Comparison of ENCODE assay signal across 8 mouse cellular contexts in the genomic region with DNA sequence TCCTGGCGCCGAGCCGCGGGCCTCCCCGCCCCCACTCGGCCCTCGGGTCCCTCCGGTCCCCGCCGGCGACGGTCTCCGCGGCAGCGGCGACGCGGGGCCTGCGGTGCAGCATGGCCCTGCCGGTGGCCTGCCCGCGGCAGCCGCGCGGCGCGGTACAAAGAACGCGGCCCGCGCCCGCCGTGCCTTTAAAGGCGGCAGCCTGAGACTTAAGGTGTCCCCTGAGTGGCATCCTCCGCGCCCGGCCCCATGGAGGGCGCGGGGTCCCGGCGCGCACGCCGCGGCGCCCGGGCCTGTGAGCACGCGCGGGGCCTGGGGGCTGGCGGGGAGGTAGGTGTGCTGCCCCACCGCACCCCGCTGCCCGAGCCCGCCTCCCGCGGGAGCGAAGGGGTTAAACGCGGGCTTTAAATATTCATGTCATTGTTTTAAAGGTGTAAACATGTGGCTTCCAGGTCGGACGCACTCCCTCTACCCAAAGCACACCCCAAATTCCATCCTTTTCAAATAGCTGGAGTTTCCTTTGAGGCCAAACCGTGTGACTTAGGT. TPM values are rescaled to one million over a fixed set of nuclear protein-coding genes. Genes with fewer than 3 reads are reported as not detected.
DNase-seq lines count a peak whose midpoint lies in the region; ATAC-seq and TF ChIP-seq lines count a peak whose summit lies in the region.

No protein-coding gene starts in this region.

- no peaks in the 10 kb centered on the region for H3K27me3 ChIP-seq in embryonic facial prominence, embryonic 11.5 days (ENCODE audit: control insufficient read depth, insufficient read depth, low read length)
- H3K27me3 ChIP-seq in liver, embryonic 14.5 days (ENCODE audit: control insufficient read depth, insufficient read depth, low read length), result peaks cover 5% of the 10 kb centered on the region

- no peak for TF ChIP-seq EP300 in liver, embryonic 14.5 days (IDR thresholded peaks at IDR 0.05; ENCODE audit: low read depth)

- peak; percentile 30 for ATAC-seq in activated CD4-positive, CD25-positive, alpha-beta regulatory T cell, adult 4 months
- peak; percentile 78 for ATAC-seq in embryonic facial prominence, embryonic 11.5 days (replicated peaks; ENCODE audit: insufficient number of reproducible peaks, low FRiP score, low TSS enrichment, low read depth)
- peak; percentile 61 for ATAC-seq in liver, embryonic 14.5 days (ENCODE audit: insufficient read depth)

- H3K4me2 ChIP-seq in embryonic facial prominence, embryonic 11.5 days (ENCODE audit: low read depth, low read length), result peak overlapping the region; percentile 69
- peak overlapping the region; percentile 91 for H3K4me2 ChIP-seq in liver, embryonic 14.5 days (ENCODE audit: low read depth)

- peaks cover 4% of the 10 kb centered on the region; the same call in 1 of the 2 replicates for H3K4me1 ChIP-seq in embryonic facial prominence, embryonic 11.5 days (ENCODE audit: control insufficient read depth, insufficient read depth, low read length)
- peaks cover 6 to 17% of the 10 kb centered on the region in 2 experiments for H3K4me1 ChIP-seq in liver, embryonic 14.5 days (replicated peaks; ENCODE audit: control insufficient read depth in 2 of 2, insufficient read depth in 2 of 2, low read length in 1 of 2)

- H3K36me3 ChIP-seq in embryonic facial prominence, embryonic 11.5 days (replicated peaks; ENCODE audit: control insufficient read depth, insufficient read depth, low read depth, low read length), result peaks cover 5% of the 10 kb centered on the region
- peaks cover 23% of the 10 kb centered on the region for H3K36me3 ChIP-seq in liver, embryonic 14.5 days (replicated peaks; ENCODE audit: control insufficient read depth, insufficient read depth, low read depth)

- under 1% methylated on average over 46 of the region's 63 CpGs for WGBS in embryonic facial prominence, embryonic 11.5 days
- WGBS in liver, embryonic 14.5 days (ENCODE audit: insufficient replicate concordance), result under 1% methylated on average over 63 of the region's 63 CpGs

- DNase-seq in CD4-positive helper T cell, adult 2 months (ENCODE audit: low read depth, low spot score), result peak; percentile 66
- peak; percentile 79 for DNase-seq in embryonic facial prominence, embryonic 11.5 days (ENCODE audit: low spot score)
- DNase-seq in heart, adult 8-10 months (ENCODE audit: low spot score), result peak; percentile 48
- peak; percentile 75 for DNase-seq in kidney, adult 9 months
- DNase-seq in liver, embryonic 14.5 days (ENCODE audit: low read depth in 3 of 3, low spot score in 3 of 3), result peak; percentile 17 to 33 (median 26)
- DNase-seq in neural tube, embryonic 10.5 days (ENCODE audit: extremely low spot score, low spot score), result peak; percentile 80
- peak; percentile 55 for DNase-seq in thymus, postnatal 0 days (ENCODE audit: low spot score)

- H3K27ac ChIP-seq in embryonic facial prominence, embryonic 11.5 days (replicated peaks; ENCODE audit: low read depth, low read length), result peak overlapping the region; percentile 100
- peak overlapping the region; percentile 74 for H3K27ac ChIP-seq in liver, embryonic 14.5 days

- H3K4me3 ChIP-seq in embryonic facial prominence, embryonic 11.5 days (ENCODE audit: low read depth, low read length), result peak overlapping the region; percentile 67
- H3K4me3 ChIP-seq in liver, embryonic 14.5 days (ENCODE audit: insufficient read depth in 1 of 2, low read depth in 2 of 2, low read length in 2 of 2), result peak overlapping the region; percentile 89 to 94

- peak overlapping the region; percentile 98 for H3K9ac ChIP-seq in embryonic facial prominence, embryonic 11.5 days (replicated peaks; ENCODE audit: low read length)
- peak overlapping the region; percentile 96 for H3K9ac ChIP-seq in liver, embryonic 14.5 days (replicated peaks)

- H3K9me3 ChIP-seq in embryonic facial prominence, embryonic 11.5 days (replicated peaks; ENCODE audit: control insufficient read depth, low read length), result no peaks in the 10 kb centered on the region
- no peaks in the 10 kb centered on the region for H3K9me3 ChIP-seq in liver, embryonic 14.5 days (ENCODE audit: control insufficient read depth, low read length)

- TF ChIP-seq CTCF in liver, embryonic 14.5 days (IDR thresholded peaks at IDR 0.05; ENCODE audit: low read depth), result no peak

RNA-seq across cellular contexts. Expression of a gene that starts 1.0 kb away (rescaled TPM):
- polyA plus RNA-seq in activated CD4-positive, CD25-positive, alpha-beta regulatory T cell, adult 4 months (2017; shearing (Covaris generic)), result 10 to 100 TPM; 29.3 to 29.8 TPM
- polyA plus RNA-seq in embryonic facial prominence, embryonic 11.5 days (2014; fragmentation: Nextera tagmentation; extraction: Ambion mirVana), result 148 and 156 TPM in 2 replicates
- total RNA-seq in heart, adult 8-10 months (2022), result 10 to 100 TPM; 10.1 to 15.0 (median 12.0) TPM
- 12.7 and 16.8 TPM in 2 replicates for polyA plus RNA-seq in liver, embryonic 14.5 days (2012; rRNA removed)
- polyA plus RNA-seq in liver, embryonic 14.5 days (2014; fragmentation: Nextera tagmentation; extraction: Ambion mirVana), result 29.9 and 32.2 TPM in 2 replicates
- 56.7 and 57.1 TPM in 2 replicates for polyA plus RNA-seq in thymus, postnatal 0 days (2015; fragmentation: Nextera tagmentation; extraction: Ambion mirVana)

RNA-seq across cellular contexts. Expression of a gene that starts 36.5 kb away (rescaled TPM):
- polyA plus RNA-seq in activated CD4-positive, CD25-positive, alpha-beta regulatory T cell, adult 4 months (2017; shearing (Covaris generic)), result 10 to 100 TPM; 89.5 to 92.7 TPM
- polyA plus RNA-seq in embryonic facial prominence, embryonic 11.5 days (2014; fragmentation: Nextera tagmentation; extraction: Ambion mirVana), result 57.5 and 59.0 TPM in 2 replicates
- 100 to 1,000 TPM; 845 to 879 (median 862) TPM for total RNA-seq in heart, adult 8-10 months (2022)
- 27.3 and 38.8 TPM in 2 replicates for polyA plus RNA-seq in liver, embryonic 14.5 days (2012; rRNA removed)
- 63.8 and 67.8 TPM in 2 replicates for polyA plus RNA-seq in liver, embryonic 14.5 days (2014; fragmentation: Nextera tagmentation; extraction: Ambion mirVana)
- polyA plus RNA-seq in thymus, postnatal 0 days (2015; fragmentation: Nextera tagmentation; extraction: Ambion mirVana), result 20.3 and 22.4 TPM in 2 replicates

Comparison
In these comparisons a context has a peak if more than half of its experiments do, and no peak if none do; other contexts are left out.
1. Peak in every context shown above with its lines: DNase-seq, ATAC-seq, H3K4me3 ChIP-seq and H3K27ac ChIP-seq.
2. DNase-seq: peak in every context shown above with its lines; median percentile 80 in neural tube, embryonic 10.5 days; 79 in embryonic facial prominence, embryonic 11.5 days; 75 in kidney, adult 9 months; 66 in CD4-positive helper T cell, adult 2 months; 55 in thymus, postnatal 0 days; 48 in heart, adult 8-10 months; 26 in liver, embryonic 14.5 days.